Mouse (Mus musculus) neural tube, embryonic 10.5 days (tissue): ENCODE data around the gene Veph1.

Experiments
- DNase-seq: peaks from one replicate; pipeline ENCODE4 v3.0.0-alpha.2; 2017; ENCODE audit warnings: low spot score; ENCODE audit errors: extremely low spot score

The Veph1 gene

GRCm38 (mm10) chr3:66102599-66102932, 194.1 kb downstream of the Veph1 start:
- DNase-seq: no peak

- DNase-seq: no peak
Observed at GRCm38 (mm10) chr3:66101809-66102598, 194.6 kb downstream of the Veph1 start.

DNA sequence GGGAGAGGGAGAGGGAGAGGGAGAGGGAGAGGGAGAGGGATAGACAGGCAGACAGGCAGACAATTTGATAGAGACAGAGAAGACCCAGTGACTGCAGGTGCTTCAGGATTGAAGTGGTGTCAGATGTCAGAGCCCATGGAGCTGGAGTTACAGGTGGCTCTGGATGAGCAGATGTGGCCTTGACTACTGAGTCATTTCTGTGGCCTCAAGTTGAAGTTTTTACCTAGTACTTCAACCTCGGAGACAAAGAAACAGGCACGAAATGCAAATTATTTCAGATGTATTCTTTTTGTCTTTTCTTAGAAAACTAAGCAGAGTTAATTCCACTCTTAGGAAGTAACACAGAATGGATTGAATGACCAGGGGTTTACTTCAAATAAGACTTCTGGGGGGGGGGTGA, 195.6 kb downstream of the Veph1 start:
- DNase-seq: no peak

- DNase-seq: no peak
Observed at GRCm38 (mm10) chr3:66091746-66092145, 204.9 kb downstream of the Veph1 start.

DNA sequence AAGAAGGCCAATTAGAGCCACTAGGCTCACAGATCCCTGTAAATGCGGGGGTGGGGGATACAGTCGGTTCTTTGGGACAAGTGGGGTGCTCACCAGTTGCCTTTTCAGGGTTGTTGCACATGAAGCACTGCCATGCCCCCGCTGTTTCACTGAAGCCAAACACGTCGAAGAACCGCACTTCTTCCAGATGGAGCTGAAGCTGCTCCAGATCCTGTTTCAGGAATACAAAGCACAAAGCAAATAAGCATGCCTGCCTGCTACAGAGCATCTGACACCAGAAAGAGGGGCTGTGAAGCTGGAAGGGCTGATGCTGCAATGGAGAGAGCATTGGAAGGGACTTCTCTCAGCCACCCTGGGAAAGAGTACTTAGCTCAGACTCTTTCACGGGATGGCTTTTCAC, 209.0 kb downstream of the Veph1 start:
- DNase-seq: no peak

GRCm38 (mm10) chr3:66083856-66084255, 212.8 kb downstream of the Veph1 start:
- no peak for DNase-seq

DNA sequence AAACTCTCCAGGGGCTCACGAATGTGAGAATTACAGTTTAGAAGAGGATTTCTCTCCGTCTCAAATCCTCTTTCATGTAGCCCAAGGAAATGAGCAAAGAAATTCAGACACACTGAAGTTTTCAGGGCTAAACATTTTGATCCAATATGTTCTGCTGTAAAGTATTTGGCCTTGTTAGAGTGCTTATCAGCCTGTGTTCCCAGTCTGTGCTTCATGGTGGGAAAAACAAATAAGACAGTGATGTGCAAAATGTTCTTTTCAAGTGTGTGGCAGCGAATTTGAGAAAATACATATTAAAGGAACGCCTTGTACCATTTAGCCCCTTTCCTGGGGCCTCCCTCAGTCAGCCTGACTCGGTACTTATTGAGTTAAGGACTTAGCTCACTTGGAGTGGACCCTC, 213.2 kb downstream of the Veph1 start:
- no peak for DNase-seq

DNA sequence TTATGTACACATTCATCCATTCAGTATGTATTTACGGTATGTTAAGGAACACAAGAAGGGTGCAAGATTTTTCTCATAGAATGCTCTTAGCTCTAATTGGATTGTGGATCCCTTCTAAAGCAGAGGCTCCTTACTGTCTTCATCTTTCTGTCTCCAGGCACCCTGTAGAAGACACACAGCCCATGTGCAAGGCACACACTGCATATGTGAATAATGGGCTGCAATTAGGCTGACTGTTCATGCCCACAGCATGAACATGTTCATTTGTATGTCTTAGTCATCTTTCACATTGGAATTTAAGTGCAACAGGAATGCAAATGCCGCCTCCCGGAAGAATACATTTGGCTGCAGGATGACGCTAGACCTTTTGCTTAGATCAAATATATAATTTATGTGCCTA, 213.7 kb downstream of the Veph1 start:
- DNase-seq: no peak

GRCm38 (mm10) chr3:66081363-66081736, 215.3 kb downstream of the Veph1 start:
- no peak for DNase-seq

- DNase-seq: no peak
Observed at GRCm38 (mm10) chr3:66080631-66081362, 215.8 kb downstream of the Veph1 start.

DNA sequence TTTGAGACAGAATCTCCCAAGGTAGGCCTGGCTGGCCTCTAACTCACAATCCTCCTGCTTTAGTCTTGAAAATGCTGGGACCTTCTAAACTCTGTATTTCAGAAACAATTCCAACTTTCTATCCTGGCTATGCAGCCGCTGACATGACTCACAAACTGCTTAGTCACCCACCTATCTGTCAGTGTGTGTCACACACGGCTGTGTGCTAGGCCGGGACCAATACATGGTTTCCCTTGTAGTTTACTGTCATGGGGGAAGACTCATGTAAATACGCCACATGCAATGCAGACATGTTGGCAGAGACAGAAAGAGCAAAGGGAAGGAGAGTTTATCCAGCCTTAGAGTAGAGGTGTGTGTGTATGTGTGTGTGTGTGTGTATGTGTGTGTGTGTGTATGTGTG, 216.8 kb downstream of the Veph1 start:
- DNase-seq: no peak

DNA sequence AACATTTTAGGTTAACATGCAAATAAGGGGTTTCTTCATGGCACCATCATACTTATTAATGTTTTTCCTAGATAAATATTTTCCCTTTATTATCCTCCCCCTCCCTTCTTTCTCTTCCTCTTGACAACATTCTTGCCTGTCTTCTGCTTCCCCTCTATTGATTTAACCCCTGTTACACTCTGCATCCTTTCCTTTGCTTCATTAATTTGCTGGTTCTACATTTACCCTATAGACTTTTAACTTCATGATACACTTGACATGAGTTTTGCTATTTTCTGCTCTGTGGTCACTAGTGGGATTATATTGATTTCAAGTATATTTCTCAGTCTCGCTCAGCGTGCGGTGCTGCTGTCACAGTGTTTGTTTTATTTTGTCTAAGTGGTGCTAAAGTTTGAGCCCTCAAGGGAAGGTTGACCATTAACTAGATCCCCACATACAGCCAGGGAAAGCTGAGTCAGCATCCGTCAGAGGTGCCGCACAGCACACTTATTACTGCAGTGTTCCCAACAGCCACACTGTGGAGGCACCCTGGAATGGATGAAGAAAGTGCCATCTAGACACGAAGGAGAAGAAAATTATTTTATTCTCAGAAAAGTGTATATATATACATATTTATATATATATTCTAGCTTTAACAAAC, 217.6 kb downstream of the Veph1 start:
- DNase-seq: no peak

DNA sequence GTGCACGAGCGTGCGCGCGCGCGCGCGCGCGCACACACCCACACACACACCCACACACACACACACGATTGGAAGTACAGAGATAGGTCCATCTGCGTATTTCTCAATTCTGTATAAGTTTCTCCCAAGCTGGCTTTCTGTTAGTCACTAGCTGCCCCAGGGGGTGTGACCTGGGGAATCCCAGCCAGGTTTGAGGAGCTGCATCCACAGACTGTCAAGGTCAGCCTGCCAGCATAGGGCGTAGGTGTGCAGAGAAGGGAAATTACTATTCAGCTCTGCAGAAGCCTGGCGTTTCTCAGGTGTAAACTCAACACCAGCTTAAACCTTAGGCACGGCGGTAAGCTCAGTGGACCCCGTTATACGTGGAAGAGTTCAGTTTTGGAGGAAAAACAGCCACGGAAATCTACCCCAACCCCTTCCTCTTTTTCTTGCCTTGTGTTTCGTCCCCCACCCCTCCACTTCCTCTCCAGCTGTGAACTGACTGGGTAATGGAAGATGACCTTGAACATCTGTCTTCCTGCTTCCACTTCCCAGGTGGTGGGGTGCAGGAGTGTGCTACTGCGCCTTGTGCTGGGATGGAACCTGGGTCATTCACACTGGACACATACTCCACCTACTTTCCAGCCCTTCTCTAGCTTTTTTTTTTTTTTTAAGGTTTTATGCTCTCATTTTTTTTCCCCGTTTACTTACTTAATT, 218.5 kb downstream of the Veph1 start:
- no peak for DNase-seq

DNA sequence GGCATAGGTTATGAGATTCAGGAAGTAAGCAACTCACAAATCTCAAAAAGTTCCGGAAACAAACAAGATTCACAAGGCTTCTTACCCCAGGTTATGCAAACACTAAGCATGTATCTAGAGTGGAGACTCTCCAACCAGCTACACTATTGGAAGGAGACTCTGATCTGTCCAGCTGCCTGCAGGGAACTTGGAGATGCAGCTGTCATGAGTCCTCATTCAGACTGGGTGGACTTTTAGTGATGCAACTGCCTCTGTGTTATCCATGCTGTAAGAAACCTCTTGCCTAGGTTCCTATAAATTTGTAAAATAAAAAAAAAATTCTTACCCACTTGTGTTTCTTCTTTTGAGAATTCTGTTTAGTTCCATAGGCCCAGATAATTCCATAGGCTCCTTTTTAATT, 226.4 kb downstream of the Veph1 start:
- DNase-seq: no peak

- no peak for DNase-seq
Observed at GRCm38 (mm10) chr3:66063881-66064280, 232.8 kb downstream of the Veph1 start.

DNA sequence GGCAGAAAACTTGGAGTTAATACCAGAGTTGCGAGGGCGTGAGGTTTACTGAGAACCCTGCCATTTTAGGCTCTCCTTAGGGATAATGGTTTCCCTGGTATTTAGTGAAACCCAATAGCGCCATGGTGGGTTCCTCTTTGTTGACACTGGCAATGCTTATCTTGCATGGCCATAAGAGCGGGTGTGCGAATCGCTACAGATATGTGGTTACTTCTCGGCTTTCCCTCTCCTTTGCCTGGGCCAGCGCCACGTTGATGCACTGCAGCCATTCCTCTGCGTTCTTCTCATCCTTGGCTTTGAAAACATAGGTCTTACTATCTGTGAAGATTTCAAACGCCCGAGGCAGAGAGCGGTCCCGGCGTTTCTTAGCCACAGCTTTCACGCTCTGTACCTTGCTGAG, 239.7 kb downstream of the Veph1 start:
- DNase-seq: no peak

DNA sequence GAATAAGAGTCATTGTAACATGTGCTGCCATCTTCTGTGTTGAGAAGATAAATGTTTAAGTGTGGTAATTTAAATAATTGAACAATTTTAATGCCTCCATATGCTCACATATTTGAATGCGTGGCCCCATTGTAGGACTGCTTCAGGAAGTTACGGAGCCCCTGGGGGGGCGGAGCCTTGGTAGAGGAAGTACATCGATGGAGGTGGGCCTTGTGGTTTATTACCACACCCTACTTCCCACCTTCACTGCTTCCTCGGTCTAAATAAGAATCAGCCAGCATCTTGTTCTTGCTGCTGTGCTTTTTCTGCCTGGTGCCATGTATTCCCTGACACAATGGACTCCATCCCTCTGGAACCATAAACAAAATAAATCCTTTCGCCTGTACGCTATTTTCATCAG, 241.0 kb downstream of the Veph1 start:
- DNase-seq: no peak

DNA sequence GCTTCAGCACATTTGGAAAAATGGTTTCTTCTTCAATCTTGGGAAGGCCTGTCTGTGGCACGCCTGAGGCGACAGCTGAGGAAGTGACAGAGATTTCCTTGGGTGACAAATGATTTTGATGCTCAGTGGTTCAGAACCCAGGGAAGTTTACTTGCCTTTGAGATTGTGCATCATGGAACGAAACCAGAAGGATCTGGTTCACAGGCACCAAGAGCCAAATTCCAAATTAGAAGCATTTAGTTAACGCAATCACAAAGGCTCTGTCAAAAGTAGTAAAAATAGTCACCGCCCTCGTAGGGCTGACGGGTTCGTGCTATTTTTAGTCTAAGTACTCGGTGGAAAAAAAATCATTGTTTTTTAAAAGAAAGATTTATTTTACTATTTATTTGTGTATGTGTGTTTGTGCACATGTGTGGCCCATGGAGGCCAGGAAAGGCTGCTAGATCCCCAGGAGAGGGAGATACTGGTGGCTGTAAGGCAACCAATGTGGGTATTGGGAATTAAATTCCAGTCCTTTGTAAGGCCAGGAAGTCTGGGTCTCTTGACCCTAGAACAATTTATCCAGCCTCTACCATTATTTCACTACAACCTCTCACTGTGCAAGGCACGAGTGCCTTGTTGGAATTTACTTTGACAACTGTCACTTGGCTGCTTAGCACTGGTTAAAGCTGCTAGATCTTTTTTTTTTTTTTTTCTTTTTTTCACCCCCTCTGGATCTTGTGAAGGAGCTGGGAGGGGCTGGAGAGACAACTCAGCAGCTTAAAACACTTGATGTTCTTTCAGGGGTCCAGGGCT, 246.3 kb downstream of the Veph1 start:
- no peak for DNase-seq

DNA sequence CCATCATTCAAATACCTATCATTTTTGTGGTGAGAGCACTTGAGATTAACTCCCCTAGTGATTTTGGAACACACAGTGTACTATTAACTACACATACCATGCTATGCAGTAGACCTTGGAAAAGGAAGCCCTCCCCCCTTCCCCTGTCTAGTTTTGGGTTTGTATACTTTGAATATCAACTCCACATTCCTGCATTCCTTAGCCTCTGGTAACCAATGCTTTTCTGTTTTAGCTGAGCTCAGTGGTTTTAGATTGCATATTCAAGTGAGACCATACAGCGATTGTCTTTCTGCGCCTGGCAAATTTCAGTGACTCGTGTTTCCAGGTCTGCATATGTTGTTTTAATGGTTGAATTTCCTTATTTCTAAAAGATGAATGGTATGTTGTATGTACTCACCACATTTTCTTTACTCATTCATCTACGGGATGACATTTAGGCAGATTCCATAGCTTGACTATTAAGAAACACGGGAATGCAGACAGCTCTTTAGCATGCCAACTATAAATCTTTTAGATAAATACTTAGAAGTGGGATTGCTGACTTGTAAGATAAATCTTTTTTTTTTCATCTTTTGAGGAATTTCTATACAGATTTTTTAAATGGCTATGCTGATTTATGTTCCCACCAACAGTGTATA, 255.7 kb downstream of the Veph1 start:
- no peak for DNase-seq

GRCm38 (mm10) chr3:66035226-66035625, 261.4 kb downstream of the Veph1 start:
- DNase-seq: no peak

DNA sequence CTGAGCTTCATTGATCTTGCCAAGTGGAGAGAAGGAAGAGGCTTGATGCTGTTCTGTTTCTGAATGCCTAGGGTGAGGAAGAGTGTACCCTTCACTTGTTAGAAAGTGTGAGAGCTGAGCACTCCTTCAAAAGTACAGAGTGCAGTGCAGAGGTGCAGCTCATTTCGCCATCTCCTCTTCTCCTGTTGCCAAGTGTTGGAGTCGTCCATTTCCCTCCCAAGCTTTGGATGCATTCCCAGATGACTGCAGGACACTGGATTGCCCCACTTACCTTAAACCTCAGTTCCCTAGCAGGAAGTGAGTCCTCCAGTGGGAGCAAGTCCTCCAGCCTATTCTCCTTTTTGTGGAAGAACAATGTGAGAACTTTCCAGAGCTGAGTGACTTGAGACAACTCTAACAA, 263.3 kb downstream of the Veph1 start:
- DNase-seq: no peak
